Mouse (Mus musculus) C2C12 (cell line): ENCODE measurements around the gene Anxa11.
"Not testable (repeated sequence)": the region's sequence is repeated elsewhere in the genome, so short reads cannot be mapped to it uniquely, and the experiment has no call there.

Experiments
- CTCF ChIP-seq: IDR thresholded peaks from one replicate; pipeline ENCODE4 v1.5.1; 2011; ENCODE audit not compliant: control insufficient read depth, insufficient read depth, insufficient read length
- MAX ChIP-seq: IDR thresholded peaks from one replicate; pipeline ENCODE4 v1.6.1; 2011; ENCODE audit warnings: mild to moderate bottlenecking, control low read depth
- MYOG ChIP-seq: IDR thresholded peaks from one replicate; pipeline ENCODE4 v1.6.1; 2011; ENCODE audit not compliant: control insufficient read depth, insufficient read length; ENCODE audit errors: extremely low read depth
- USF1 ChIP-seq: IDR thresholded peaks from one replicate; pipeline ENCODE4 v1.6.1; 2011; ENCODE audit warnings: low read depth, mild to moderate bottlenecking, control low read depth, moderate library complexity

DNA sequence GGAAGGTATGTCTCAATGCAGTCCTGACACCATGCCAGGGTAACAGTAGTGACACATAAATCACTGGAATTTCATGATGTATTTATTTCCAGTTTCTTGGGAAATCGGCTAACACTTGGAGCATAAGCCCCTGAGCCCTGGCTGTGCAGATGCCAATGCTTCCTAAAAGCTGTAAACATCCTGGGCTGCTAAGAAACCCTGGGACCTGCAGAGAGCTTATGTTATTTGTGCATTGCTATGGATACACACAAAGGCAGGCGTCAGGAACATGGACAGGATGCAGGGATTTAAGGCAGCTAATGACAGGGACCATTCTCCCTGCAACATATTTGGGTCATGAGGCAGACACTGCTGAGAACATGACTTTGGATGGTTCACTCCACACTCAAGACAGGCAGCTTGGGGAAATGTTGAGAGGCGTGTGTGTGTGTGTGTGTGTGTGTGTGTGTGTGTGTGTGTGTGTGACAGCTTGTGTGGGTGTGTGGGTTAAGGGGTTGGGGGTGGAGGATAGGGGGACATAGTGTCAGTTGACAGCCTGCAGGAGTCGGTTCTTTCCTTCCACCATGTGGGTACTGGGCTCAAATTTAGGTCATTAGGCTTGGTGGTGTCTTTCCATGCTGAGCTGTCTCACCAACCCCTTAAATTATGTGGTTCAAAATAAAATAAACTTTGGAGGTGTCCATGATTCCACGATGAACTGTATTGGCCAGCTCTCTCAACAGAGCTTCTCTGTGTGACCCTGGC is 76.6 kb downstream of the Anxa11 start:
- TF ChIP-seq MYOG, CTCF, USF1, MAX: not testable (repeated sequence)
